Mouse (Mus musculus) embryonic facial prominence, embryonic 10.5 days (tissue): ENCODE results near the gene 2410015M20Rik. TPM values are rescaled to one million over a fixed set of nuclear protein-coding genes. Genes with fewer than 3 reads are reported as not detected.

ENCODE experiments used
- DNase-seq: peaks from one replicate; pipeline ENCODE4 v3.0.0-alpha.2; 2017; ENCODE audit warnings: low spot score
- H3K27ac ChIP-seq: fragments of 300-500 bp; sonication (generic); replicated peaks from 2 replicates; pipeline ENCODE4 v1.5.1; 2016; ENCODE audit warnings: mild to moderate bottlenecking
- H3K27me3 ChIP-seq: fragments of 300-500 bp; sonication (generic); replicated peaks from 2 replicates; pipeline ENCODE4 v1.6.1; 2016; ENCODE audit warnings: low read depth, mild to moderate bottlenecking; ENCODE audit not compliant: poor library complexity, severe bottlenecking
- H3K36me3 ChIP-seq: fragments of 300-500 bp; sonication (generic); replicated peaks from 2 replicates; pipeline ENCODE4 v1.6.1; 2016; ENCODE audit warnings: mild to moderate bottlenecking, moderate library complexity
- H3K4me1 ChIP-seq: fragments of 300-500 bp; sonication (generic); 2 replicates; pipeline ENCODE4 v1.6.1; 2016
- H3K4me3 ChIP-seq: fragments of 300-500 bp; sonication (generic); 2 replicates; pipeline ENCODE4 v1.5.1; 2016; ENCODE audit warnings: mild to moderate bottlenecking, moderate library complexity
- H3K9me3 ChIP-seq: fragments of 300-500 bp; sonication (generic); 2 replicates; pipeline ENCODE4 v1.6.1; 2016; ENCODE audit warnings: mild to moderate bottlenecking
- whole genome bisulfite sequencing: fragments of 180-500 bp; shearing (Covaris S2); methylation state at CpG from one replicate; pipeline ENCODE4 v1.1.7; 2016; 5-methylcytosine and 5-hydroxymethylcytosine counted together
- polyA plus RNA-seq: library from polyadenylated mRNA; unstranded; fragments of >200 nt; fragmentation: Nextera tagmentation; extraction: Ambion mirVana; gene quantifications from 2 replicates; pipeline ENCODE4 v1.2.1, GENCODE M21; 2016

2410015M20Rik gene
- polyA plus RNA-seq, 1 experiment from 2014 or later: 205 TPM

- Histone ChIP-seq H3K27ac (peak overlapping the region; percentile 94), H3K36me3 (peaks cover 72% of the 10 kb centered on the region), H3K4me1 (peaks cover 46% of the 10 kb centered on the region), H3K27me3 (no peaks in the 10 kb centered on the region), H3K4me3 (peak overlapping the region; percentile 80), H3K9me3 (no peaks in the 10 kb centered on the region)
- DNase-seq: peak; percentile 67
- under 1% methylated on average over 61 of the region's 61 CpGs for WGBS
Measured at GRCm38 (mm10) chr17:56585171-56585821, 24.3 kb downstream of the 2410015M20Rik start.

DNA sequence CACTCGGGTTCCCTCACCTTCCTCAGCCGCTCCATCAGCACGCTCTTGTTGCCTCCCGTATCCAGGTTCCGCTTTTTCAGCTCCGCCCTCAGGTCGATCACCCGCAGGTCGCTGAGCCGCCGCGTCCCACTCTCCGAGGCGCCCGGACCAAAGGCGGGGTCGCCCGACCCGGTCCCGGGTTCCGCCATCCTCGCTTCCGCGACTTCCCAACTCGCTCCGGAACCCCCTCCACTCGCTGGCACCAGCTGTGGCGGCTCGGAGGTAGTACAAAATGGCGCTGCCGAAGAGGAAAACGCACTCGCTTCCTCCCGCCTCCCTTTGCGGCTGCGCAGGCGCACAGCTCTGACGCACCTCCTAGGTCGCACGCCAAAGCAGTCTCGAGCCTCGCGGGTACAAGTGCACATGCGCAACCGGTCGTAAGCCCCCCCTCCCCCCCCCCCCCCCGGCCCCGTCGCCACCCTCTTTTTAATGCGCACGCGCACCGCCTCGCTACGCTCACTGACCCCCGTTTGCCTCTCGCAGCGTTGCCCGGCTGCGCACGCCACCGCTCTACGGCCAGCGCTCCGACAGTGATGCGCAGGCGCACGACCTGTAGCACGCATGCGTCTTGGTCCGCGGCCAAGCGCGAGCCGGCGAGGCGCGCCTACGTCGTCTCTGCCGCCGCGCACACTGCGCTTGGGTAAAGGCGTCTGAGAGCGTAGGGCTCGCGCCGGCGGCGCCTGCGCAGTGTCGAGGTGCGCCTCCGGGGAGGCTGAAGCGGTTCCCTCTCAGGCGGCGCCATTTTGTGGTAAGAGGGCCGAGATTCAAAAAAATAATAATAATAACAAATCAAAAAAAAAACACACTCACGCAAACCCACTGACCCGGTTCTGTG, 25.1 kb downstream of the 2410015M20Rik start, which contains the start of the genes Safb2 and Safb:
Safb2 (minus strand) TSS at position 329 of the 874 bp plus-strand sequence.
Safb (plus strand) TSS at position 569 of the 874 bp plus-strand sequence.
- H3K4me3 ChIP-seq: peak within 1 kb of the TSS; percentile 80
- DNase-seq: peak; percentile 99
- H3K9me3 ChIP-seq: no peaks in the 10 kb centered on the region
- WGBS: under 1% methylated on average over 92 of the region's 101 CpGs
- peaks cover 72% of the 10 kb centered on the region for H3K36me3 ChIP-seq
- peaks cover 46% of the 10 kb centered on the region for H3K4me1 ChIP-seq
- peak within 1 kb of the TSS; percentile 94 for H3K27ac ChIP-seq
- no peaks in the 10 kb centered on the region for H3K27me3 ChIP-seq

DNA sequence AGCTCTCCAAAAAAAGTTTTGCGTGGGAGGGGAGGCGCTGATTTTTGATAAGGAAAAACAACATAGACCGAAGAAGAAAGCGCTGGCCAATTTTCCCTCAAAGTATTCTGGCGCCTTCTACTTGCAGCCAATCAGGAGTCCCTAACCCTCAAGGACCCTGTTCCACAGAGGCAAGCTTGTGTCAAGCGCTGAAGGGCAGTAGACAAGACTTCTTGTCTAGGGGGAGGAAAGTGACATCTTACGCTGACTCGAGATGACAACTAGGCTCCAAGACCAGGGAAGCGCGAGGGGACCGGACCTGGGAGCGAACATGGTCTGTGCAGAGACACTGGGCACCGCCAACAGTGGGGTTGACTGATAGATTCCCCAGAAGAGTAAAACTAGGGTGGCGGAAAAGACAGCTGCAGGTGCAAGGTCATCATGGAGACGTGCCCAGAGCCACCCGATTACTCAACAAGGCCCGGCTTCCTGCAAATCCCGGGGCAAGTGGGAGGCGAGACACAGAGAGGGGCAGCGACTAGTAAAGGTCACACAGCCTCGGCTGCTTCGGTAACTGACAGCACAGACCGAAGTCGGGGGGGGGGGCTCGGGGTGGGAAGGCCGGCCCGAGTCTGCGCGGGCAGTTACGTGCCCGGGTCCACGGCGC, 25.8 kb downstream of the 2410015M20Rik start:
- Histone ChIP-seq H3K27ac (peak overlapping the region; percentile 94), H3K4me1 (peaks cover 46% of the 10 kb centered on the region), H3K36me3 (peaks cover 72% of the 10 kb centered on the region), H3K27me3 (no peaks in the 10 kb centered on the region), H3K4me3 (peak overlapping the region; percentile 80), H3K9me3 (no peaks in the 10 kb centered on the region)
- 4% methylated on average over 33 of the region's 33 CpGs for WGBS
- DNase-seq: no peak

DNA sequence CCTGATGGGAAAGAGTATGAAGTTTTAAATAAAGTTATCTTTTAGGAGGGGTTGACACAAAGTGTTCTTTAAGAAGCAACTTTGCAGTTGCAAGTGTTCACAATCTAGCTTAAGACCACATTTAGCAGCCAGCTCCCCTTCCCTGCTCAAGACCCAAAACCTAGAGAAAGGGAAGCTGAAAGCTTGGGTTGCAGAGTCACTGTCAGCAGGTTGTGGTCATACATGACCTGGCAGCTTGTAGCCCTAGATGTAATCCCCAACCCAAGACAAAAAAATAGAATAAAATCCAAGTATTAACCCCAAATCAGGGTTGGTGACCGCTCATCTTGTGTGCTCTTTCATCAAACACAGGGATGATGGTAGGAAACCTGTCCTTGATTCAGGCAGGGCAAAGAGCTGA, 26.5 kb downstream of the 2410015M20Rik start:
- H3K27ac ChIP-seq: peak overlapping the region; percentile 94
- peaks cover 72% of the 10 kb centered on the region for H3K36me3 ChIP-seq
- 80% methylated on average over 1 of the region's 1 CpGs for WGBS
- no peak for DNase-seq
- H3K9me3 ChIP-seq: no peaks in the 10 kb centered on the region
- peak overlapping the region; percentile 80 for H3K4me3 ChIP-seq
- peaks cover 46% of the 10 kb centered on the region for H3K4me1 ChIP-seq
- H3K27me3 ChIP-seq: no peaks in the 10 kb centered on the region

DNA sequence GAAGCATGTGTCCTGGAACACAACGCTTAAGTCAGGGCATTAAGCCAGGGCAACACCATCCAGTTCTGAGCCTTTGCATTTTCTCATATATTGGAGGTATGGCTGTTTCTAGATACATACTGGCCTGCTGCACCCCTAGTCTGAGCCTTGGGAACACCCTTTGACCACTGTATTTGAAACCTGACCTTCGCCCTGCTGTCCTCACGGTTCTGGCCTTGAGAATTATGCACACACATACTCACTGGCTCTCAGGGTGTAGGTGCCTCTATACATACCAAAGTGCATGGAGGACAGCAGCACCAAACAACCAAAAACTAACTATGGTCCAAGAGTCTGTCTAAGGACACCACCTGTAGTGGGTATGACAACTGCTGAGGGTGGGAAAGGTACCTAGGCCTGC, 36.6 kb downstream of the 2410015M20Rik start:
- H3K36me3 ChIP-seq: peaks cover 97% of the 10 kb centered on the region

GRCm38 (mm10) chr17:56572154-56572553, 37.4 kb downstream of the 2410015M20Rik start:
- no peak for DNase-seq
- Histone ChIP-seq H3K27ac (no peak overlapping the region), H3K4me3 (no peak overlapping the region), H3K36me3 (peaks cover 97% of the 10 kb centered on the region), H3K4me1 (no peaks in the 10 kb centered on the region), H3K9me3 (no peaks in the 10 kb centered on the region), H3K27me3 (no peaks in the 10 kb centered on the region)
- WGBS: 90% methylated on average over 1 of the region's 1 CpGs

More for the DNA sequence above, 36.6 kb downstream of the 2410015M20Rik start:
- 96% methylated on average over 3 of the region's 3 CpGs for WGBS
- Histone ChIP-seq H3K4me1 (no peaks in the 10 kb centered on the region), H3K27me3 (no peaks in the 10 kb centered on the region), H3K4me3 (no peak overlapping the region), H3K27ac (no peak overlapping the region), H3K9me3 (no peaks in the 10 kb centered on the region)
- no peak for DNase-seq

GRCm38 (mm10) chr17:56570287-56570686, 39.3 kb downstream of the 2410015M20Rik start:
- peaks cover 99% of the 10 kb centered on the region for H3K36me3 ChIP-seq
- no peak for DNase-seq
- 91% methylated on average over 4 of the region's 4 CpGs for WGBS

DNA sequence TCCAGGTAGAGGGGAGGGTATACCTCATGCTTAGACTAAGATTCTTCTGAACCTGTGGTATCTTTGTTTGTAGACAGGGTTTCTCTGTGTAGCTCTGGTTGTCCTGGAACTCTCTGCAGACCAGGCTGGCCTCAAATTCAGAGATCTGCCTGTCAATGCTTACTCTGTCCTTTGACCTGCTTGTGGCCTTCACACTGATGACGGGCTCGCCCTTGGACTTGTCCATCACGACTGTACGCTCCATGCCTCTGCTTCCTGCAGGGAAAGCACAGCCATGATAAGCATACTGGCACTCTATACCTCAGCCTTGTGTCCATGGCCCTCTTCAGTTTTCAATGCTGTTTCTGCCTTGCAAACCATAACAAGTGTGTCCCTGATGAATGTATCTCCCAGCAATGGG, 42.2 kb downstream of the 2410015M20Rik start:
- H3K4me3 ChIP-seq: no peak overlapping the region
- 96% methylated on average over 4 of the region's 4 CpGs for WGBS
- H3K9me3 ChIP-seq: no peaks in the 10 kb centered on the region
- no peak overlapping the region for H3K27ac ChIP-seq
- no peaks in the 10 kb centered on the region for H3K27me3 ChIP-seq
- H3K36me3 ChIP-seq: peaks cover 100% of the 10 kb centered on the region
- no peak for DNase-seq
- no peaks in the 10 kb centered on the region for H3K4me1 ChIP-seq

More at GRCm38 (mm10) chr17:56570287-56570686, 39.3 kb downstream of the 2410015M20Rik start:
- no peaks in the 10 kb centered on the region for H3K4me1 ChIP-seq
- H3K4me3 ChIP-seq: no peak overlapping the region
- H3K27me3 ChIP-seq: no peaks in the 10 kb centered on the region
- no peaks in the 10 kb centered on the region for H3K9me3 ChIP-seq
- no peak overlapping the region for H3K27ac ChIP-seq

- DNase-seq: no peak
- no peaks in the 10 kb centered on the region for H3K9me3 ChIP-seq
- H3K36me3 ChIP-seq: peaks cover 100% of the 10 kb centered on the region
- H3K27me3 ChIP-seq: no peaks in the 10 kb centered on the region
- H3K4me1 ChIP-seq: no peaks in the 10 kb centered on the region
- WGBS: 92% methylated on average over 5 of the region's 5 CpGs
- H3K27ac ChIP-seq: no peak overlapping the region
- no peak overlapping the region for H3K4me3 ChIP-seq
Measured at GRCm38 (mm10) chr17:56566918-56567317, 42.7 kb downstream of the 2410015M20Rik start.

DNA sequence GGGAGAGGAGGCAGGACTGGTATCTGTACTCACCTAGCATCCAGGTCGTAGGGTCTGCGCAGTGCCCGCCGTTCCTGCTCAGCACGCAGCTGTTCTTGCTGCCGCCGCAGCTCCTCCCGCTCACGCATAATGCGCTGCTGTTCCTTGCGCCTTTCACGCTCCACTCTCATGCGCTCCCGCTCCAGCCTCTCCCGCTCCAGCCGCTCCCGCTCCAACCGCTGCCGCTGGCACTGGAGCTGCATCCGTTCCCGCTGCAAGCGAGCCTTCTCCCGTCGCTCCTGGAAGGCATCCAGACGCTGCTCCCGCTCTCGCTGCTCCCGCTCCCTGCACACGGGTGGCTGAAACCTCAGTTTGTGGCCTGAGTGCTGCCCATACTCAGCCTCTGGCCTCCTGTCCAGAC, 43.3 kb downstream of the 2410015M20Rik start:
- 95% methylated on average over 29 of the region's 29 CpGs for WGBS
- H3K4me1 ChIP-seq: no peaks in the 10 kb centered on the region
- peaks cover 100% of the 10 kb centered on the region for H3K36me3 ChIP-seq
- no peak overlapping the region for H3K27ac ChIP-seq
- H3K4me3 ChIP-seq: no peak overlapping the region
- H3K9me3 ChIP-seq: no peaks in the 10 kb centered on the region
- H3K27me3 ChIP-seq: no peaks in the 10 kb centered on the region
- no peak for DNase-seq

- Histone ChIP-seq H3K4me1 (no peaks in the 10 kb centered on the region), H3K27ac (no peak overlapping the region), H3K4me3 (no peak overlapping the region), H3K27me3 (no peaks in the 10 kb centered on the region), H3K36me3 (peaks cover 66% of the 10 kb centered on the region), H3K9me3 (no peaks in the 10 kb centered on the region)
- DNase-seq: no peak
- 97% methylated on average over 2 of the region's 2 CpGs for WGBS
Measured at GRCm38 (mm10) chr17:56561866-56562265, 47.7 kb downstream of the 2410015M20Rik start.

- WGBS: 81% methylated on average over 1 of the region's 1 CpGs
- peaks cover 49% of the 10 kb centered on the region for H3K36me3 ChIP-seq
Measured at GRCm38 (mm10) chr17:56560131-56560530, 49.4 kb downstream of the 2410015M20Rik start.

More at GRCm38 (mm10) chr17:56560131-56560530, 49.4 kb downstream of the 2410015M20Rik start:
- DNase-seq: no peak
- H3K27me3 ChIP-seq: no peaks in the 10 kb centered on the region
- H3K4me1 ChIP-seq: no peaks in the 10 kb centered on the region
- H3K27ac ChIP-seq: no peak overlapping the region
- H3K9me3 ChIP-seq: no peaks in the 10 kb centered on the region
- no peak overlapping the region for H3K4me3 ChIP-seq
